Mouse (Mus musculus) spleen, adult 2 months (tissue): ENCODE results near the gene Mpzl1.

Source experiments
- CTCF ChIP-seq: fragments of 200-500 bp; IDR thresholded peaks from 2 replicates; pipeline ENCODE4 v1.5.1; 2011; ENCODE audit warnings: mild to moderate bottlenecking, inconsistent platforms; ENCODE audit not compliant: insufficient read depth, insufficient read length, insufficient replicate concordance; ENCODE audit errors: extremely low read depth
- POLR2A ChIP-seq: fragments of 200-500 bp; IDR thresholded peaks from 2 replicates; pipeline ENCODE4 v1.6.1; 2011; ENCODE audit warnings: low read depth, low read length, inconsistent platforms

GRCm38 (mm10) chr1:165672355-165672754, 38.0 kb upstream of the Mpzl1 start:
- TF ChIP-seq POLR2A (no peak), CTCF (0 out of 2 replicates have a peak, but pooled peaks have one; percentile 4)
